Mouse (Mus musculus) CD4-positive, CD25-positive, alpha-beta regulatory T cell, adult 4 months (primary cell): ENCODE data around the gene Sec1. TPM values are rescaled to one million over a fixed set of nuclear protein-coding genes. Genes with fewer than 3 reads are reported as not detected.
A peak's percentile ranks its signal among the peaks of the same experiment; 100 is the strongest.

Source experiments
- ATAC-seq: one replicate; pipeline ENCODE4 v1.8.0; 2017
- polyA plus RNA-seq, 2 experiments: library from polyadenylated mRNA; unstranded; fragments of 100-300 nt; shearing (Covaris generic); gene quantifications; one replicate each; pipeline ENCODE4 v1.2.1; 2017

The Sec1 gene
- polyA plus RNA-seq, 2 experiments from 2014 or later, result 0.30 TPM; not detected in 1

- ATAC-seq, result peak; percentile 1
Measured at GRCm38 (mm10) chr7:45704046-45704559, 9.9 kb upstream of the Sec1 start.

DNA sequence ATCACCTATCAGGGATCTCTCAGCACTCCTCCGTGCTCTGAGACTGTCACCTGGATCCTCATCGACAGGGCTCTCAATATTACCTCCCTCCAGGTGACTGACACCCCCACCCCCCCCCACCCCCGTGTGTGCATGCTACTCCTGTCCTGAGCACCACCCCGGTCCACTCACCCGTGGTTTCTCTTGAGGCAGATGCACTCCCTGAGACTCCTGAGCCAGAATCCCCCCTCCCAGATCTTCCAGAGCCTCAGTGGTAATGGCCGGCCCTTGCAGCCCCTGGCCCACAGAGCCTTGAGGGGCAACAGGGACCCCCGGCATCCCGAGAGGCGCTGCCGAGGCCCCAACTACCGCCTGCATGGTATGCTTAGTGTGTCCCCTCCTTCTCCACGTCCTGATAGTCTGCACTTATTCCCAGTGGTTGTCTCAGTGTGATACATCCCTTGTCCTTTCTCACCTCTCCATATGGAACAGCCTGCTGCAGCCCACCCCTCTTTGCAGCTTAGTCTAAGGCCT, 9.4 kb upstream of the Sec1 start:
- no peak for ATAC-seq

- no peak for ATAC-seq
Measured at GRCm38 (mm10) chr7:45702809-45703520, 8.8 kb upstream of the Sec1 start.

- no peak for ATAC-seq
Measured at GRCm38 (mm10) chr7:45702316-45702715, 8.1 kb upstream of the Sec1 start.

GRCm38 (mm10) chr7:45701607-45702006, 7.4 kb upstream of the Sec1 start:
- ATAC-seq, result no peak

DNA sequence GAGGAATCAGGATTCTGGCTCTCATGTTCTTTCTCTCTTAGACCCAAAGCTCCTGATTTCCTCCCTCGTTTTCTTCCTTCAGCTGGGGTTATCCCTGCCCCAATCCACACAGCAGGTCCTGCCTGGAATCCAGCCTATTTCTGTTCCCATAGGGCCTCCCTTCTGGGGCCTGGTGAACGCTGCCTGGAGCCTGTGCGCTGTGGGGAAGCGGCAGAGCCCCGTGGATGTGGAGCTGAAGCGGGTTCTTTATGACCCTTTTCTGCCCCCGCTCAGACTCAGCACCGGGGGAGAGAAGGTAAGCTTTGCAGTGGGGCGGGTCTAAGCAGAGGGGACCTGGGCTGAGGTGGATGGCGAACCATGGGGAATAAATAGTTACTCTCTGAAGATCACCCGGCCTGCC, 6.9 kb upstream of the Sec1 start:
- ATAC-seq, result no peak

DNA sequence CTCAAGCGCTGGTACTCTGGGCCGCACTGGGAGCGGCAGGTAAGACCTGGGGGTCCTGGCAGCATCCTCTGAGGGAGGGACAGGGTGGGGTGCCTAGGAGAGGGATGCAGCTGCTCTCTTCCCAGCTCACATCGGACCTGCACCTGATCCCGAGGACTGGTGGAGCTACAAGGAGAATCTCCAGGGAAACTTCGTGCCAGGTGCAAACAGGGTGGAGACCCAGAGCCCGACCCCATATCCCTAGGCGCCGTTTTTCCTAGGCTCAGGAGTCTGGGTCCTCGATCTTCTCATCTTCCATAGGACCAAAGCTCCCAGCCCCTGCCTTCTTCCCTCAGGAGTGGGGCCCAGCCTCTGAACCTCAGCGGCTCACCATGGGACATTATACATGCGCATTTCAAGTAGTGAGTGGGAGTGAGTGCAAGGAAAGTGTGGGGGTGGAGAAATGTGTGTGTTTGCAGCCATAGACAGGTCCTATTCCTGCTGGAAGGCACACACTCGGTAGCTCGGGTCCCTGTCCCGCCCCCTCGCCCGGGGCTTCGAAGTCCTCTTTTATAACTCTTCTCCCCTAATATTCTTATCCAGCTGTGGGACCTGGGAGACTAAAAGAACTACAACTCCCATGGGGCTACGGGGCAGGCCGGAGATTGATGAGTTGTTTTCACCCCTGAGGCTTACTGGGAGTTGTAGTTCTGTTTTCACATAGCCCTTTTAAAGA, 6.3 kb upstream of the Sec1 start:
- ATAC-seq, result peak; percentile 25

DNA sequence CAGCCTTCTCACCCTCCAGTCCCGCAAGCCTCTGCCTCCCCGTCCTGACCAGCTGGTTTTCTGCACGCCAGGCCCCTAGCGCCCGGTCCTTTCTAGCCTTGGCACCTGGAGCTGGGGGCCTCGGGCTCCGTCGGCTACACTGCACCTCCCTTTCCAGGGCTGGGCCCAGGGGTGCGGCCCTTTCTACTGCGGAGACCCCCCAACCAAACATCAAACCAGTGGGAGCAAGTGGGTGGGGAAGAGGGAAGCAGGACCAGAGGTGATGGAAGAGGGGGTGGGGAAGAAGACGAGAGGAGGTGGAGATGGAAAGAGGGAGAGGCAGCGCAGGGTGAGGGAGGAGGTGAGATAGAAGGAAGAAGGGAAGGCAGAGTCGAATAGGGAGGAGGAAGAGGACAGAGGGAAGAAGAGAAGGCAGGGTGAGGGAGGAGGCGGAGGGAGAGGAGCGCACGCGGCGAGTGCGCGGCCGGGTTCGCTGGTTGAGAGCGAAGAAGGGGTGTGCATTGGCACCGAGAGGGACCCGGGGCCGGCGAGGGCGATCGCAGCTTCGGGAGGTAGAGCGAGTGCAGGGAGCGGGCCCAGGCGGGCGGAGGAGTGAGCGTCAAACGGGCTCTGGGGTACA, 5.4 kb upstream of the Sec1 start, which contains the start of gene Car11:
Gene Car11 (plus strand): TSS at position 321 of the 619 bp plus-strand sequence.
- no peak for ATAC-seq

- no peak for ATAC-seq
Measured at GRCm38 (mm10) chr7:45697894-45698293, 3.7 kb upstream of the Sec1 start.

DNA sequence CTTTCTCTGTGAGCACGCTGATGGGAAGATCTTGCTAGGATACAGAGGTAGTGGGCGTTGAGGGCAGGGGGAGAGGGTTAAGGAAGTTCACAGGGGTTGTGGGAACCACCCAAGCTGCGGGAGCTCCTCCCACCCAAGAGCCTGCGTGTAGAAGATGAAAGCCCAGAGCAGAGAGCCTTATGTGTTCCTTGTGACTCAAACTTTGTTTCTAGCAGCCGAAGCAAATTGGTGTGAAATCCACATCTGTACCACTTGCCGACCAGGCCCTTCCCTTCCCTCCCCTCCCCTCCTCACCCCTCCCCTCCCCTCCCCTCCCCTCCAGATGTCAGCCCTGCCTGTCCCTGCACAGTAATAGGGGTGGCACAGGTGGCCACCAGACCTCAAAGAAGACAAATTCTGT, 896 bp upstream of the Sec1 start:
- ATAC-seq, result peak; percentile 37

GRCm38 (mm10) chr7:45692364-45692763, 1.8 kb downstream of the Sec1 start:
- ATAC-seq, result no peak

GRCm38 (mm10) chr7:45689800-45690199, 4.4 kb downstream of the Sec1 start:
- no peak for ATAC-seq

DNA sequence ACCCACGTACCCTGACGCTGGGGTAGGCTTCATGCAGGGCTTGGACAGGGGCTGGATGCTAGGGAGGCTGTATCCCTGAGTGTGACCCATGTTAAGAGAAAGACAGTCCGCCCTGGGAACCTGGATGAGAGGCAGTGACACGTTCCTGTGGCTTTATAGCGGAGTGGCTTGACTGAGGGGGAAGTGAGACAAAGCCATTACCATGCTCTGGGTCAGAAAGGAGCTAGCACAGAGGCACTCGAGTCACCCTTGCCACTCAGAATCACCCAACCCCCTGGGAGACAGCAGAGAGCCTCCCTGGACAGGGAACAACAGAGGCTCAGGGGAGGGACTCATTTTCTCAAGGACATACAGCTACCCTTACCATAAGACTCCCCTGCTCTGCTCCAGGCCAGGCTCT, 5.1 kb downstream of the Sec1 start:
- ATAC-seq, result no peak

DNA sequence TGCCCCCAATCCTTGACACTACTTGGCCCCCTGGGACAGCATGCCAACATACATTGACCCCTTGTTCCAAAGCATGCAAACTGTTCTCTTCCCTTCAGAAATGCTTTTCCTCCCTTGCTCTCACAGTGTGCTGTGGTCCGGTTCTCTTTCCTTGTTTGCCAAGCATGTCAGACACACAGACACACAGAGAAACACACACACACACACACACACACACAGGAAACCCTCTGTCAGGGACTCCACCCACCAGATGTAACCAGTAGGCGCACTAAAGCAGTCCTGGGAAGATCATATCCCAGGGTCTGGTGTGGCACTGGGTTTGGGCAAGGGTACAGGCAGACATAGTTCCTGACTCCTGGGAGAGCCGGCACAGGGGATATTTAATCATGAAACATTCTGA, 7.4 kb downstream of the Sec1 start:
- no peak for ATAC-seq

DNA sequence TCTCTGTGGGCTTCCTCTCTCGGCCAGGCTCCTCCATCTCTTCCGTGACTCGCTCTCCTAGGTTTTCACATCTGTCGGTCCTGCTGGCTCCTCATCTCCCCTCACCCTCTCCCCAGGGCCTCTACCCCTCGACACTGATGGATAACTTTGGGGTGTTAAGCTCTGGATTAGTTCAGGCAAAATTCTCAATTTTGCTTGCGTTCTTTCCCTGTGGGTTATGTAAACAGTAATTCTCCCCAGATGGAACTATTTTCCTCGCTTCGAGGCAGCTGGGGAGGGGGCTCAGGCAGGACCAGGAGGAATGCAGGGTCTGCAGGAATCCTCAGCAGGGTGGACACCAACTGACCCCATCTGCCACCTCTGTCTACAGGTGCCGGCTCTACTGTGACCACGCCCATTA, 8.4 kb downstream of the Sec1 start:
- no peak for ATAC-seq

DNA sequence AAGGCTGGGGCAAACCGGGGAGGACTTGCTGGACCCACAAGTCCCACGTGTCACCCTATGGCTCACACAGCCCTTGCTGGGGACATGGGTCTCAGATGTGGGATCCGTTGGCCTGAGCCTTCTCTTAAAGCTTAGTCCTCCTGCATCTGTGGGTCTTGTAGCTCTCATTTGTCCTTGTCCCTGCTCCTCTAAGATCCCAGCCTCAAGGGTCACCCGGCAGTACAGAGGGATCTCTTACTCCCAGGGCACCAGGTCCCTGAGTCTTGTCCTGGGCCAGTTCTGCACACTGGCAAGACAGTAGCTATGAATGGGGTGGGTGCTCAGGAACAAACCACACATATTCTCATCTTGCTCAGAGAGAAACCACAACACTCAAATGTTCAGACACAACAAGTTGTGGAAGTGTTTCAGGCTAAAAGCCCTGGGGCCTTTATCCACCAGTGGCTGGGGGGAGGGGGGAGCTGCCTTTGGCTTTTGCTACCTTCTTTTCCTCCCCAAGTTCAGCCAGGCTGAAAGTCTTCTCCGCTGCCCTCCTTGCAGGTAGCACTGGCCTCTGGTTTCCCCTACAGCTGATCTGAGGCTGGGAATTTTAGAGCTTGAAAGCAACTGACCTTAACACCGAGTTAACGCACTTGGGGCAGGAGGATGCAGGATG, 10.7 kb downstream of the Sec1 start, which contains the start of gene Ntn5:
Gene Ntn5 (plus strand): TSS at position 627 of the 655 bp plus-strand sequence.
- ATAC-seq, result no peak

GRCm38 (mm10) chr7:45682144-45683126, 11.8 kb downstream of the Sec1 start:
- peak; percentile 80 for ATAC-seq

GRCm38 (mm10) chr7:45681046-45681736, 13.0 kb downstream of the Sec1 start:
- ATAC-seq, result peak; percentile 70

GRCm38 (mm10) chr7:45679966-45680621, 14.1 kb downstream of the Sec1 start:
- no peak for ATAC-seq

- no peak for ATAC-seq
Measured at GRCm38 (mm10) chr7:45678513-45678912, 15.7 kb downstream of the Sec1 start.
